In the genomic region with DNA sequence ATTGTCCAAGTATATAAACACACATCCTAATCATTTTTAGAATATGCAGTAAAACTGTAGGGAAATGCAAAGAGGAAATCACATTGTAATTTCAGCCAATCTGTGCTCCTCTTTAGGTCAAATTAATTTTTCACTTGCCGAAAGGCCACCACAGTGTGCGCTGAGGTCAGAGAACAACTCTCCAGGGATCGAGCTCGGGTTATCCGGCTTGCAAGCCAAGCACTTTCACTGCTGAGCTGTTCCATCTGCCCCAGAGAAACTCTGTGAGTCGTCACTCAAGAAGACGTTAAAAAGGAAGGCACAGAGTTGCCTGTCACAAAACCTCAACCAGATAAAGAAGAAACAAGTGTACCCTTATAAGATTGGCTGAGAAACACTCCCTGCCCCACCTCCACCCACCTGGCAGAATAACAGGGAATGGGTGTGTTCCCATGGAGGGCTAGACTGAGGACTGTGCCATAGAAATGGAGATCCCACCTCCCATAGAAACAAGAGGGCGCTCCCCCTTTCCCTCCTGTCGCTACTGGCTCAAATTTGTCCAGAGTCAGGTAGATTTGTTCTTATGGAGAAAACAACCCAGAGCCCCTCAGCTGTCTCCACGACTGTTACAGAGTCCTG, we compare ENCODE assay signal across 16 mouse cellular contexts.
DNase-seq lines count a peak whose midpoint lies in the region; ATAC-seq and TF ChIP-seq lines count a peak whose summit lies in the region.
"Had no signal": no experiment of that assay in that cellular context is flagged by ENCODE, and none has a peak within 500 bp of the region (broad histone marks: within the 10 kb centered on the region; RNA-seq: fewer than 3 reads in every experiment).

No protein-coding gene starts in this region.

- no peaks in the 10 kb centered on the region for H3K36me3 ChIP-seq in E14TG2a.4 (ENCODE audit: insufficient read depth, low read length)
- H3K36me3 ChIP-seq in kidney, postnatal 0 days (ENCODE audit: insufficient read depth, low read length) = no peaks in the 10 kb centered on the region
- H3K36me3 ChIP-seq in embryonic facial prominence, embryonic 10.5 days (replicated peaks) = no peaks in the 10 kb centered on the region
- H3K36me3 ChIP-seq in neural tube, embryonic 15.5 days = no peaks in the 10 kb centered on the region
- H3K36me3 ChIP-seq: forebrain, embryonic 10.5 days; G1E; limb, embryonic 15.5 days; neural tube, embryonic 13.5 days had no signal

- H3K9ac ChIP-seq in kidney, postnatal 0 days (ENCODE audit: low read depth, low read length) = no peak overlapping the region
- no peak overlapping the region for H3K9ac ChIP-seq in neural tube, embryonic 15.5 days (replicated peaks)
- H3K9ac ChIP-seq: limb, embryonic 15.5 days; neural tube, embryonic 13.5 days had no signal

- no peak overlapping the region for H3K27ac ChIP-seq in kidney, postnatal 0 days
- H3K27ac ChIP-seq in embryonic facial prominence, embryonic 10.5 days (replicated peaks) = no peak overlapping the region
- no peak overlapping the region for H3K27ac ChIP-seq in neural tube, embryonic 15.5 days (replicated peaks)
- H3K27ac ChIP-seq: forebrain, embryonic 10.5 days; limb, embryonic 15.5 days; neural tube, embryonic 13.5 days had no signal

- peak; percentile 31 for DNase-seq in adrenal gland, postnatal 10 days
- DNase-seq in adrenal gland, adult 8-10 months = no peak
- DNase-seq in heart, postnatal 14 days = peak; percentile 47 to 70
- peak; percentile 66 for DNase-seq in kidney, postnatal 0 days (ENCODE audit: low spot score)
- DNase-seq in layer of hippocampus, adult 18-20 months (ENCODE audit: low spot score in 2 of 2) = no peak
- no peak for DNase-seq in embryonic facial prominence, embryonic 10.5 days (ENCODE audit: low spot score)
- DNase-seq: gastrocnemius, postnatal 10 days; midbrain, embryonic 14.5 days; thymus, adult 18-20 months had no signal

- TF ChIP-seq CTCF in E14TG2a.4 (conservative IDR thresholded peaks at IDR 0.05; ENCODE audit: low read length) = no peak
- TF ChIP-seq CTCF in kidney, postnatal 0 days (IDR thresholded peaks at IDR 0.05; ENCODE audit: low read depth) = no peak

- no peaks in the 10 kb centered on the region for H3K27me3 ChIP-seq in E14TG2a.4 (ENCODE audit: insufficient read depth, low read length)
- H3K27me3 ChIP-seq in kidney, postnatal 0 days (ENCODE audit: insufficient read depth, low read length) = no peaks in the 10 kb centered on the region
- H3K27me3 ChIP-seq in embryonic facial prominence, embryonic 10.5 days (replicated peaks; ENCODE audit: low read depth, poor library complexity, severe bottlenecking) = no peaks in the 10 kb centered on the region
- H3K27me3 ChIP-seq in neural tube, embryonic 15.5 days (replicated peaks) = no peaks in the 10 kb centered on the region
- H3K27me3 ChIP-seq: limb, embryonic 15.5 days; neural tube, embryonic 13.5 days had no signal

- H3K4me2 ChIP-seq in kidney, postnatal 0 days (ENCODE audit: low read length) = no peak overlapping the region
- no peak overlapping the region for H3K4me2 ChIP-seq in neural tube, embryonic 15.5 days
- H3K4me2 ChIP-seq: limb, embryonic 15.5 days; neural tube, embryonic 13.5 days had no signal

- H3K4me3 ChIP-seq in E14TG2a.4 (replicated peaks; ENCODE audit: low read length) = peak overlapping the region; percentile 4; the same call in 1 of the 2 replicates
- H3K4me3 ChIP-seq in kidney, postnatal 0 days (replicated peaks; ENCODE audit: low read depth, low read length) = no peak overlapping the region
- no peak overlapping the region for H3K4me3 ChIP-seq in embryonic facial prominence, embryonic 10.5 days
- H3K4me3 ChIP-seq in neural tube, embryonic 15.5 days (replicated peaks) = no peak overlapping the region
- H3K4me3 ChIP-seq: forebrain, embryonic 10.5 days; limb, embryonic 15.5 days; neural tube, embryonic 13.5 days had no signal

- intact Hi-C loops in heart, postnatal 14 days (cut with DNase I) = no loop called here

- 38% methylated on average over 10 of the region's 10 CpGs for WGBS in kidney, postnatal 0 days
- WGBS in embryonic facial prominence, embryonic 10.5 days = 68% methylated on average over 10 of the region's 10 CpGs
- WGBS in neural tube, embryonic 15.5 days = 75% methylated on average over 10 of the region's 10 CpGs

- peaks cover 16% of the 10 kb centered on the region for H3K4me1 ChIP-seq in E14TG2a.4 (replicated peaks; ENCODE audit: low read depth, low read length)
- no peaks in the 10 kb centered on the region for H3K4me1 ChIP-seq in kidney, postnatal 0 days (replicated peaks; ENCODE audit: insufficient read depth, low read length)
- peaks cover 19% of the 10 kb centered on the region for H3K4me1 ChIP-seq in embryonic facial prominence, embryonic 10.5 days
- H3K4me1 ChIP-seq in neural tube, embryonic 15.5 days = peaks cover 12% of the 10 kb centered on the region; the same call in 1 of the 2 replicates
- H3K4me1 ChIP-seq: forebrain, embryonic 10.5 days had no signal

- ATAC-seq in kidney, postnatal 0 days (replicated peaks; ENCODE audit: low FRiP score, low read depth) = no peak; the same call in 1 of the 2 replicates
- ATAC-seq in neural tube, embryonic 15.5 days (ENCODE audit: low FRiP score) = no peak
- ATAC-seq: lung, postnatal 0 days had no signal

- H3K9me3 ChIP-seq in E14TG2a.4 (ENCODE audit: low read length) = no peaks in the 10 kb centered on the region
- no peaks in the 10 kb centered on the region for H3K9me3 ChIP-seq in kidney, postnatal 0 days (replicated peaks; ENCODE audit: low read length)
- H3K9me3 ChIP-seq in embryonic facial prominence, embryonic 10.5 days = no peaks in the 10 kb centered on the region
- no peaks in the 10 kb centered on the region for H3K9me3 ChIP-seq in neural tube, embryonic 15.5 days (replicated peaks)
- H3K9me3 ChIP-seq: forebrain, embryonic 10.5 days; limb, embryonic 15.5 days; neural tube, embryonic 13.5 days had no signal

Comparison
In these comparisons a context has a peak if more than half of its experiments do, and no peak if none do; other contexts are left out.
1. DNase-seq: peak in adrenal gland, postnatal 10 days (single experiment), heart, postnatal 14 days (2 of 2) and kidney, postnatal 0 days (single experiment); none in adrenal gland, adult 8-10 months (single experiment), layer of hippocampus, adult 18-20 months (0 of 2) and embryonic facial prominence, embryonic 10.5 days (single experiment).